Mouse (Mus musculus) lung, adult 2 months (tissue): ENCODE measurements at regions not wholly inside any gene's neighbourhood (a gene's known extent, or its start where the extent isn't known, plus 50 kb on each side); places are given as distances from the start of the nearest gene placed in this dataset.

ENCODE experiments used
- CTCF ChIP-seq: fragments of 200-500 bp; IDR thresholded peaks from 2 replicates; pipeline ENCODE4 v1.5.1; 2011; ENCODE audit warnings: mild to moderate bottlenecking, low read length, control low read depth; ENCODE audit not compliant: insufficient read depth
- POLR2A ChIP-seq: fragments of 200-500 bp; IDR thresholded peaks from 2 replicates; pipeline ENCODE4 v1.6.1; 2011; ENCODE audit warnings: low read depth, mild to moderate bottlenecking, control low read depth, low read length, borderline replicate concordance; ENCODE audit errors: extremely low read depth

GRCm38 (mm10) chr15:62139859-62140258, 1217.0 kb upstream of the A1bg start:
- TF ChIP-seq CTCF (no peak), POLR2A (no peak)
